Mouse (Mus musculus): ENCODE results near the gene Gm10188. TPM values are rescaled to one million over a fixed set of nuclear protein-coding genes. Genes with fewer than 3 reads are reported as not detected.

Gm10188 gene
- polyA plus RNA-seq, 1 experiment from 2014 or later, result not detected

DNA sequence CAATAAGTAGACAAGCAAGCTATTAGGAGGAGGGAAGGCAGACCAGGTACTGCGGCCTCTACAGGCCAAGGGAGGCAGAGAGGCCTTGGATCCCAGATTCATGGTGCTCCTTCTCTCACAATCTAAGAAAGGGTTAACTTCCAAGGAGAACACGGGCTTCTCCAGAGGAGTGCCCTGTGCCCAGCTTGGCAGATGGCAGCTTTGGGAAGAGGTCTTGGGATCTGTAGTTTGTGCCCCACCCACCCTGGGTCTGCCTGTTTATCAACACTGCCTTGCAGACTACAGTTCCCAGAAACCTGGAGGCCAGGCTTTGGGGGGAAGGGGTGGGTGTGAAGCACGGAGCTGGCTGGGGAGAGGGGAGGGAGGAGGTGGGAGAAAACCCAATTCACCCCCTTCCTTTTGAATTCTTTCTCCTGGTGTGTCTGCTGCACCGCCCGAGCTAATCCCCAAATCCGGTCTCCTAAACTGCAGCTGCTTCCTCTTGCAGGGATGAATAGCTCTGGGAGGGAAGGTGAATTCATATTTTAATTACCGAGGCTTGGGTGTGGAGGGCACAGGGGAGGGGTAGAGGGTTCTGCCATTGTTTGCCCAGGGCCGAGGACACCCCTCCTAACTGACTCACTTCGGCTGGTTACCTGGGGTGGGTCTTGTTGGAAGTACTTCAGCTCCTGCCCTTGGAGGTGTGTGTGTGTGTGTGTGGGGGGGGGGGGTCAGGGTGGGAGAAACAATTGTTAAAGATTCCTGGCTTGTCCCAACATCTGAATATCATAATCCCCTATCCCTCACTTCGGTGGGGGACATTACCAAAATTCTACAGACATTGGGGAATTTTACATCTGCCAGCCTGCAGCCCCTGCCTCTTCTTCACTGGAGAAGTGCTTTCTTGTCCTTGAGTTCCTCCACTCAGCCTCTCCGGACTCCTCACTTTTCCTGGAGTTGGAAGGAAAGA is 28.7 kb downstream of the Gm10188 start:
- H3K4me2 ChIP-seq (replicated peaks; ENCODE audit: low read depth, low read length), result no peak overlapping the region; the same call in 1 of the 2 replicates
- H3K9me3 ChIP-seq (ENCODE audit: low read length), result no peaks in the 10 kb centered on the region
- no peaks in the 10 kb centered on the region for H3K36me3 ChIP-seq (ENCODE audit: insufficient read depth, low read length)
- 16% methylated on average over 11 of the region's 11 CpGs for WGBS
- TF ChIP-seq EP300 (IDR thresholded peaks at IDR 0.05) (no peak), CTCF (IDR thresholded peaks at IDR 0.05) (peak; percentile 42; the same call in 1 of the 2 replicates)
- no peaks in the 10 kb centered on the region for H3K27me3 ChIP-seq (replicated peaks; ENCODE audit: insufficient read depth, low read length)
- H3K27ac ChIP-seq (ENCODE audit: low read length), result no peak overlapping the region
- H3K4me3 ChIP-seq (ENCODE audit: low read depth, low read length), result no peak overlapping the region
- ATAC-seq, result peak; percentile 72
- H3K9ac ChIP-seq (replicated peaks; ENCODE audit: low read depth), result no peak overlapping the region
- H3K4me1 ChIP-seq (ENCODE audit: insufficient read depth, low read depth, low read length), result peaks cover 5% of the 10 kb centered on the region; the same call in 1 of the 2 replicates
- peak; percentile 47 for DNase-seq (ENCODE audit: low spot score)

DNA sequence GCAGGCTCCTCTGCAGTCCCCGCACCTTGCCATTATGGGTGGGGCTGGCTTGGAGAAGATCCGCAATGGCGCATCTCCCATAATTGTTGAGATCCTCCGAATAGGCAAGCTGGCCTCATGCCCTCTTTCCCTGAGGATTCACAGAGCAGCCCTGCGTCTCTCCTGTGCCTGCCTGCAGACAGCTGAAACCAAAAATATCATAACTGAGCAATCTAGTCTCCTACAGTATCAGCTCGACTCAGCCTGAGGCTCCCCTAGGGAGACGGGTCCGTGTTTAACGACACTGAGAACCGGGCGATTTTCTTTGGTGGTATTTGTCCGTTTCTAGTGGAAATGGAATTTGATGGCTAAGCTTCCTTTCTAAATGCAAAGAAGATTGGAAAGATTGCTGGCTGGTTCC is 29.6 kb downstream of the Gm10188 start:
- Histone ChIP-seq H3K27ac (ENCODE audit: low read length) (no peak overlapping the region), H3K9me3 (ENCODE audit: low read length) (no peaks in the 10 kb centered on the region), H3K4me3 (ENCODE audit: low read depth, low read length) (no peak overlapping the region), H3K36me3 (ENCODE audit: insufficient read depth, low read length) (no peaks in the 10 kb centered on the region), H3K27me3 (replicated peaks; ENCODE audit: insufficient read depth, low read length) (no peaks in the 10 kb centered on the region), H3K4me2 (replicated peaks; ENCODE audit: low read depth, low read length) (no peak overlapping the region; the same call in 1 of the 2 replicates), H3K4me1 (ENCODE audit: insufficient read depth, low read depth, low read length) (peaks cover 3% of the 10 kb centered on the region; the same call in 1 of the 2 replicates), H3K9ac (replicated peaks; ENCODE audit: low read depth) (no peak overlapping the region)
- ATAC-seq (no peak), DNase-seq (ENCODE audit: low spot score) (no peak)
- WGBS, result 20% methylated on average over 12 of the region's 12 CpGs
- TF ChIP-seq EP300 (IDR thresholded peaks at IDR 0.05), result no peak
- TF ChIP-seq CTCF (IDR thresholded peaks at IDR 0.05), result no peak

GRCm38 (mm10) chr1:132199244-132199643 is 30.3 kb downstream of the Gm10188 start:
- Histone ChIP-seq H3K9ac (replicated peaks; ENCODE audit: low read depth) (no peak overlapping the region), H3K4me3 (ENCODE audit: low read depth, low read length) (no peak overlapping the region), H3K27me3 (replicated peaks; ENCODE audit: insufficient read depth, low read length) (no peaks in the 10 kb centered on the region), H3K9me3 (ENCODE audit: low read length) (no peaks in the 10 kb centered on the region), H3K4me1 (ENCODE audit: insufficient read depth, low read depth, low read length) (peaks cover 3% of the 10 kb centered on the region; the same call in 1 of the 2 replicates), H3K4me2 (replicated peaks; ENCODE audit: low read depth, low read length) (no peak overlapping the region), H3K27ac (ENCODE audit: low read length) (no peak overlapping the region), H3K36me3 (ENCODE audit: insufficient read depth, low read length) (no peaks in the 10 kb centered on the region)
- DNase-seq (ENCODE audit: low spot score), result no peak
- no peak for ATAC-seq
- WGBS, result 80% methylated on average over 6 of the region's 6 CpGs
- TF ChIP-seq CTCF (IDR thresholded peaks at IDR 0.05) (no peak), EP300 (IDR thresholded peaks at IDR 0.05) (no peak)

- Histone ChIP-seq H3K9ac (replicated peaks; ENCODE audit: low read depth) (no peak overlapping the region), H3K27me3 (replicated peaks; ENCODE audit: insufficient read depth, low read length) (no peaks in the 10 kb centered on the region)
- TF ChIP-seq EP300 (IDR thresholded peaks at IDR 0.05) (no peak), CTCF (IDR thresholded peaks at IDR 0.05) (no peak)
Measured at GRCm38 (mm10) chr1:132198401-132199071, 31.0 kb downstream of the Gm10188 start.

GRCm38 (mm10) chr1:132197666-132198065 is 31.9 kb downstream of the Gm10188 start:
- H3K27ac ChIP-seq (ENCODE audit: low read length), result no peak overlapping the region
- TF ChIP-seq EP300 (IDR thresholded peaks at IDR 0.05) (no peak), CTCF (IDR thresholded peaks at IDR 0.05) (no peak)
- no peak overlapping the region for H3K4me3 ChIP-seq (ENCODE audit: low read depth, low read length)
- no peaks in the 10 kb centered on the region for H3K9me3 ChIP-seq (ENCODE audit: low read length)
- H3K36me3 ChIP-seq (ENCODE audit: insufficient read depth, low read length), result no peaks in the 10 kb centered on the region
- ATAC-seq (no peak), DNase-seq (ENCODE audit: low spot score) (no peak)
- no peak overlapping the region for H3K4me2 ChIP-seq (replicated peaks; ENCODE audit: low read depth, low read length)
- H3K4me1 ChIP-seq (ENCODE audit: insufficient read depth, low read depth, low read length), result peaks cover 3% of the 10 kb centered on the region; the same call in 1 of the 2 replicates
- 24% methylated on average over 9 of the region's 9 CpGs for WGBS
- no peaks in the 10 kb centered on the region for H3K27me3 ChIP-seq (replicated peaks; ENCODE audit: insufficient read depth, low read length)
- no peak overlapping the region for H3K9ac ChIP-seq (replicated peaks; ENCODE audit: low read depth)

More at GRCm38 (mm10) chr1:132198401-132199071, 31.0 kb downstream of the Gm10188 start:
- Histone ChIP-seq H3K4me2 (replicated peaks; ENCODE audit: low read depth, low read length) (no peak overlapping the region), H3K9me3 (ENCODE audit: low read length) (no peaks in the 10 kb centered on the region), H3K36me3 (ENCODE audit: insufficient read depth, low read length) (no peaks in the 10 kb centered on the region), H3K27ac (ENCODE audit: low read length) (no peak overlapping the region), H3K4me3 (ENCODE audit: low read depth, low read length) (no peak overlapping the region), H3K4me1 (ENCODE audit: insufficient read depth, low read depth, low read length) (peaks cover 3% of the 10 kb centered on the region; the same call in 1 of the 2 replicates)
- WGBS, result 83% methylated on average over 16 of the region's 16 CpGs
- DNase-seq (ENCODE audit: low spot score) (no peak), ATAC-seq (no peak)

DNA sequence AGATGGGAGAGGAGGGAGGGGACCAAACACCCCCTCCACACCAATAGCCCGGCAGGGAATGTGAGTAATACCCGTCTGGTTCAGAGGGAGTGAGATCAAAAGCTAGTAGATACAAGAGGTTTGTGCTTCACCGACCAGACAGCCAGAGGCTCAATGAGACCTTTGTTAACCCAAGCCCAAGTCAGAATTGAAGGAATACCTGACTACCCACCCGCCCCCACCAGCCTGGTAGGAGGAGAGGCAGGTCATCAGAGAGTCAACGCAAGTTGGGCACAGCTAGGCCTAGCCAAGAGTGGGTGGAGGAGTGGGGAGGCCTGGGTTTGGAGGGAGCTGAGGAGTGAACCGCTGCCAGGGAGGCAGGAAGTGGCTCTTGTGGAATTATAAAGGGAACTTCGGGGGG is 33.2 kb downstream of the Gm10188 start:
- 26% methylated on average over 7 of the region's 7 CpGs for WGBS
- no peak for TF ChIP-seq CTCF (IDR thresholded peaks at IDR 0.05)
- TF ChIP-seq EP300 (IDR thresholded peaks at IDR 0.05), result no peak
- Histone ChIP-seq H3K9me3 (ENCODE audit: low read length) (no peaks in the 10 kb centered on the region), H3K27ac (ENCODE audit: low read length) (0 out of 2 replicates have a peak overlapping the region, but pooled peaks have one; percentile 26), H3K36me3 (ENCODE audit: insufficient read depth, low read length) (no peaks in the 10 kb centered on the region), H3K9ac (replicated peaks; ENCODE audit: low read depth) (no peak overlapping the region), H3K4me3 (ENCODE audit: low read depth, low read length) (no peak overlapping the region), H3K4me2 (replicated peaks; ENCODE audit: low read depth, low read length) (no peak overlapping the region), H3K4me1 (ENCODE audit: insufficient read depth, low read depth, low read length) (peaks cover 3% of the 10 kb centered on the region; the same call in 1 of the 2 replicates), H3K27me3 (replicated peaks; ENCODE audit: insufficient read depth, low read length) (peaks cover 10% of the 10 kb centered on the region; the same call in 1 of the 2 replicates)
- ATAC-seq (no peak), DNase-seq (ENCODE audit: low spot score) (no peak)
